Mouse (Mus musculus) embryonic facial prominence, embryonic 14.5 days (tissue): ENCODE measurements around the gene Clic6. TPM values are rescaled to one million over a fixed set of nuclear protein-coding genes. Genes with fewer than 3 reads are reported as not detected.

Source experiments
- ATAC-seq: fragments of 200-750 bp; cut with Nextera tagmentation; 2 replicates; pipeline ENCODE4 v1.8.0; 2017; ENCODE audit warnings: low read depth, moderate number of reproducible peaks, moderate TSS enrichment
- DNase-seq: peaks from one replicate; pipeline ENCODE4 v3.0.0-alpha.2; 2015; ENCODE audit warnings: low spot score
- H3K27ac ChIP-seq: fragments of 300-500 bp; sonication (generic); replicated peaks from 2 replicates; pipeline ENCODE4 v1.5.1; 2014; ENCODE audit warnings: low read depth, mild to moderate bottlenecking, low read length, moderate library complexity
- H3K27me3 ChIP-seq: fragments of 300-500 bp; sonication (generic); replicated peaks from 2 replicates; pipeline ENCODE4 v1.6.1; 2014; ENCODE audit warnings: low read length; ENCODE audit not compliant: control insufficient read depth, insufficient read depth
- H3K36me3 ChIP-seq: fragments of 300-500 bp; sonication (generic); 2 replicates; pipeline ENCODE4 v1.6.1; 2014; ENCODE audit warnings: low read length, mixed read lengths; ENCODE audit not compliant: control insufficient read depth, insufficient read depth
- H3K4me1 ChIP-seq: fragments of 300-500 bp; sonication (generic); 2 replicates; pipeline ENCODE4 v1.6.1; 2014; ENCODE audit warnings: antibody characterized with exemption, low read length; ENCODE audit not compliant: control insufficient read depth, insufficient read depth
- H3K4me2 ChIP-seq: fragments of 300-500 bp; sonication (generic); 2 replicates; pipeline ENCODE4 v1.6.1; 2014; ENCODE audit warnings: low read depth, mild to moderate bottlenecking, low read length, moderate library complexity, mixed read lengths
- H3K4me3 ChIP-seq: fragments of 300-500 bp; sonication (generic); 2 replicates; pipeline ENCODE4 v1.5.1; 2014; ENCODE audit warnings: low read depth, mild to moderate bottlenecking, low read length
- H3K9ac ChIP-seq: fragments of 300-500 bp; sonication (generic); 2 replicates; pipeline ENCODE4 v1.6.1; 2014; ENCODE audit warnings: low read depth, mild to moderate bottlenecking, low read length, moderate library complexity, mixed read lengths
- H3K9me3 ChIP-seq: fragments of 300-500 bp; sonication (generic); 2 replicates; pipeline ENCODE4 v1.6.1; 2016; ENCODE audit warnings: low read length; ENCODE audit not compliant: control insufficient read depth
- whole genome bisulfite sequencing: fragments of 180-500 bp; shearing (Covaris S2); extraction: QIAGEN DNeasy Blood & Tissue Kit; methylation state at CpG from one replicate; pipeline ENCODE4 v1.1.7; 2014; 5-methylcytosine and 5-hydroxymethylcytosine counted together
- polyA plus RNA-seq: library from polyadenylated mRNA; unstranded; fragments of >200 nt; fragmentation: Nextera tagmentation; extraction: Ambion mirVana; gene quantifications from 2 replicates; pipeline ENCODE4 v1.2.1, GENCODE M21; 2014

Gene Clic6
- polyA plus RNA-seq = 3.0 and 4.1 TPM in 2 replicates

GRCm38 (mm10) chr16:92485436-92485835 is at the start of gene Clic6:
Gene Clic6 (plus strand): TSS chr16:92485736.
- H3K9ac ChIP-seq = no peak within 1 kb of the TSS
- no peak for ATAC-seq
- WGBS = 90% methylated on average over 5 of the region's 5 CpGs

GRCm38 (mm10) chr16:92439775-92440174 is 45.8 kb upstream of the Clic6 start:
- DNase-seq (no peak), ATAC-seq (no peak)
- 52% methylated on average over 2 of the region's 2 CpGs for WGBS
- Histone ChIP-seq H3K4me1 (no peaks in the 10 kb centered on the region), H3K9ac (no peak overlapping the region), H3K4me2 (no peak overlapping the region), H3K4me3 (no peak overlapping the region), H3K27me3 (no peaks in the 10 kb centered on the region), H3K36me3 (no peaks in the 10 kb centered on the region), H3K9me3 (no peaks in the 10 kb centered on the region), H3K27ac (no peak overlapping the region)

More at GRCm38 (mm10) chr16:92485436-92485835, at the start of gene Clic6:
- H3K9me3 ChIP-seq = no peaks in the 10 kb centered on the region
- H3K27me3 ChIP-seq = no peaks in the 10 kb centered on the region
- H3K4me2 ChIP-seq = no peak within 1 kb of the TSS
- no peak within 1 kb of the TSS for H3K4me3 ChIP-seq
- H3K4me1 ChIP-seq = no peaks in the 10 kb centered on the region
- H3K27ac ChIP-seq = no peak within 1 kb of the TSS
- DNase-seq = no peak
- H3K36me3 ChIP-seq = no peaks in the 10 kb centered on the region

GRCm38 (mm10) chr16:92440229-92440628 is 45.3 kb upstream of the Clic6 start:
- ATAC-seq = no peak
- no peak for DNase-seq
- Histone ChIP-seq H3K4me2 (no peak overlapping the region), H3K27ac (no peak overlapping the region), H3K27me3 (no peaks in the 10 kb centered on the region), H3K9me3 (no peaks in the 10 kb centered on the region), H3K9ac (no peak overlapping the region), H3K4me1 (no peaks in the 10 kb centered on the region), H3K36me3 (0 out of 2 replicates have a peak, but pooled peaks cover 3% of the 10 kb centered on the region), H3K4me3 (no peak overlapping the region)
- WGBS = 53% methylated on average over 8 of the region's 8 CpGs

- no peak for ATAC-seq
Observed at GRCm38 (mm10) chr16:92441203-92441602, 44.3 kb upstream of the Clic6 start.

GRCm38 (mm10) chr16:92442150-92442549 is 43.4 kb upstream of the Clic6 start:
- H3K4me1 ChIP-seq = no peaks in the 10 kb centered on the region
- no peak overlapping the region for H3K9ac ChIP-seq
- H3K9me3 ChIP-seq = no peaks in the 10 kb centered on the region
- no peak overlapping the region for H3K27ac ChIP-seq
- no peaks in the 10 kb centered on the region for H3K27me3 ChIP-seq
- 0 out of 2 replicates have a peak, but pooled peaks cover 3% of the 10 kb centered on the region for H3K36me3 ChIP-seq
- DNase-seq (no peak), ATAC-seq (no peak)
- no peak overlapping the region for H3K4me3 ChIP-seq
- H3K4me2 ChIP-seq = no peak overlapping the region
- WGBS = 92% methylated on average over 11 of the region's 11 CpGs

More at GRCm38 (mm10) chr16:92441203-92441602, 44.3 kb upstream of the Clic6 start:
- DNase-seq = no peak
- Histone ChIP-seq H3K4me3 (no peak overlapping the region), H3K9ac (no peak overlapping the region), H3K4me2 (no peak overlapping the region), H3K4me1 (no peaks in the 10 kb centered on the region), H3K36me3 (0 out of 2 replicates have a peak, but pooled peaks cover 3% of the 10 kb centered on the region), H3K9me3 (no peaks in the 10 kb centered on the region), H3K27me3 (no peaks in the 10 kb centered on the region), H3K27ac (no peak overlapping the region)
- 78% methylated on average over 3 of the region's 3 CpGs for WGBS

GRCm38 (mm10) chr16:92442946-92443345 is 42.6 kb upstream of the Clic6 start:
- Histone ChIP-seq H3K27ac (no peak overlapping the region), H3K4me3 (no peak overlapping the region), H3K4me1 (no peaks in the 10 kb centered on the region), H3K9me3 (no peaks in the 10 kb centered on the region), H3K4me2 (no peak overlapping the region), H3K36me3 (0 out of 2 replicates have a peak, but pooled peaks cover 3% of the 10 kb centered on the region), H3K27me3 (no peaks in the 10 kb centered on the region), H3K9ac (no peak overlapping the region)
- ATAC-seq (no peak), DNase-seq (no peak)
- 96% methylated on average over 4 of the region's 4 CpGs for WGBS

GRCm38 (mm10) chr16:92443644-92444113 is 41.9 kb upstream of the Clic6 start:
- no peak overlapping the region for H3K4me2 ChIP-seq
- 0 out of 2 replicates have a peak overlapping the region, but pooled peaks have one; percentile 30 for H3K9ac ChIP-seq
- no peaks in the 10 kb centered on the region for H3K9me3 ChIP-seq
- H3K4me1 ChIP-seq = no peaks in the 10 kb centered on the region
- H3K36me3 ChIP-seq = 0 out of 2 replicates have a peak, but pooled peaks cover 3% of the 10 kb centered on the region
- WGBS = 48% methylated on average over 13 of the region's 13 CpGs
- no peaks in the 10 kb centered on the region for H3K27me3 ChIP-seq
- ATAC-seq (peak; percentile 26; the same call in 1 of the 2 replicates), DNase-seq (peak; percentile 65)
- no peak overlapping the region for H3K4me3 ChIP-seq
- no peak overlapping the region for H3K27ac ChIP-seq

GRCm38 (mm10) chr16:92445377-92445776 is 40.2 kb upstream of the Clic6 start:
- DNase-seq (no peak), ATAC-seq (no peak)
- Histone ChIP-seq H3K4me2 (no peak overlapping the region), H3K9ac (no peak overlapping the region), H3K27me3 (no peaks in the 10 kb centered on the region), H3K36me3 (0 out of 2 replicates have a peak, but pooled peaks cover 3% of the 10 kb centered on the region), H3K4me3 (no peak overlapping the region), H3K4me1 (no peaks in the 10 kb centered on the region), H3K9me3 (no peaks in the 10 kb centered on the region), H3K27ac (no peak overlapping the region)
- WGBS = 67% methylated on average over 10 of the region's 10 CpGs

- Histone ChIP-seq H3K4me3 (no peak overlapping the region), H3K4me2 (no peak overlapping the region), H3K27me3 (no peaks in the 10 kb centered on the region), H3K4me1 (no peaks in the 10 kb centered on the region), H3K36me3 (peaks cover 3% of the 10 kb centered on the region; the same call in 1 of the 2 replicates), H3K27ac (no peak overlapping the region), H3K9me3 (no peaks in the 10 kb centered on the region), H3K9ac (no peak overlapping the region)
- ATAC-seq (no peak), DNase-seq (no peak)
- 89% methylated on average over 14 of the region's 14 CpGs for WGBS
Observed at GRCm38 (mm10) chr16:92449080-92449479, 36.5 kb upstream of the Clic6 start.
